Mouse (Mus musculus): Measurements from ENCODE around the gene Gm10715.
"Not testable (repeated sequence)": the region's sequence is repeated elsewhere in the genome, so short reads cannot be mapped to it uniquely, and the experiment has no call there.

Gm10715 gene

DNA sequence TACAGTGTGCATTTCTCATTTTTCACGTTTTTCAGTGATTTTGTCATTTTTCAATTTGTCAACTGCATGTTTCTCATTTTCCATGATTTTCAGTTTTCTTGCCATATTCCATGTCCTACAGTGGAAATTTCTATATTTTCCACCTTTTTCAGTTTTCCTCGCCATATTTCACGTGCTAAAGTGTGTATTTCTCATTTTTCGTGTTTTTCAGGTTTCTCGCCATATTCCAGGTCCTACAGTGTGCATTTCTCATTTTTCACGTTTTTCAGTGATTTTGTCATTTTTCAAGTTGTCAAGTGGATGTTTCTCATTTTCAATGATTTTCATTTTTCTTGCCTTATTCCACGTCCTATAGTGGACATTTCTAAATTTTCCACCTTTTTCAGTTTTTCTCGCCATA lies at the start of gene Gm10715:
Gm10715 (plus strand) TSS at position 301 of the 400 bp plus-strand sequence.
- not testable (repeated sequence) for DNase-seq (ENCODE audit: low spot score)

DNA sequence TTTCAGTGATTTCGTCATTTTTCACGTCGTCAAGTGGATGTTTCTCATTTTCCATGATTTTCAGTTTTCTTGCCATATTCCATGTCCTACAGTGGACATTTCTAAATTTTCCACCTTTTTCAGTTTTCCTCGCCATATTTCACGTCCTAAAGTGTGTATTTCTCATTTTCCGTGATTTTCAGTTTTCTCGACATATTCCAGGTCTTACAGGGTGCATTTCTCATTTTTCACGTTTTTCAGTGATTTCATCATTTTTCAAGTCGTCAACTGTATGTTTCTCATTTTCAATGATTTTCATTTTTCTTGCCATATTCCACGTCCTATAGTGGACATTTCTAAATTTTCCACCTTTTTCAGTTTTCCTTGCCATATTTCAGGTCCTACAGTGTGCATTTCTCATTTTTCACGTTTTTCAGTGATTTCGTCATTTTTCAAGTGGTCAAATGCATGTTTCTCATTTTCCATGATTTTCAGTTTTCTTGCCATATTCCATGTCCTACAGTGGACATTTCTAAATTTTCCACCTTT lies 36.2 kb upstream of the Gm10715 start, which contains the start of gene Gm10722:
Gm10722 (plus strand) TSS at position 478 of the 528 bp plus-strand sequence.
- DNase-seq (ENCODE audit: low spot score), result peak; percentile 22

DNA sequence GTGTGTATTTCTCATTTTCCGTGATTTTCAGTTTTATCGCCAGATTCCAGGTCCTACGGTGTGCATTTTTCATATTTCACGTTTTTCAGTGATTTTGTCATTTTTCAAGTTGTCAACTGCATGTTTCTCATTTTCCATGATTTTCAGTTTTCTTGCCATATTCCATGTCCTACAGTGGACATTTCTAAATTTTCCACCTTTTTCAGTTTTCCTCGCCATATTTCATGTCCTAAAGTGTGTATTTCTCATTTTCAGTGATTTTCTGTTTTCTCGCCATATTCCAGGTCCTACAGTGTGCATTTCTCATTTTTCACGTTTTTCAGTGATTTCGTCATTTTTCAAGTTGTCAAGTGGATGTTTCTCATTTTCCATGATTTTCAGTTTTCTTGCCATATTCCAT lies 35.7 kb upstream of the Gm10715 start:
- not testable (repeated sequence) for DNase-seq (ENCODE audit: low spot score)

DNA sequence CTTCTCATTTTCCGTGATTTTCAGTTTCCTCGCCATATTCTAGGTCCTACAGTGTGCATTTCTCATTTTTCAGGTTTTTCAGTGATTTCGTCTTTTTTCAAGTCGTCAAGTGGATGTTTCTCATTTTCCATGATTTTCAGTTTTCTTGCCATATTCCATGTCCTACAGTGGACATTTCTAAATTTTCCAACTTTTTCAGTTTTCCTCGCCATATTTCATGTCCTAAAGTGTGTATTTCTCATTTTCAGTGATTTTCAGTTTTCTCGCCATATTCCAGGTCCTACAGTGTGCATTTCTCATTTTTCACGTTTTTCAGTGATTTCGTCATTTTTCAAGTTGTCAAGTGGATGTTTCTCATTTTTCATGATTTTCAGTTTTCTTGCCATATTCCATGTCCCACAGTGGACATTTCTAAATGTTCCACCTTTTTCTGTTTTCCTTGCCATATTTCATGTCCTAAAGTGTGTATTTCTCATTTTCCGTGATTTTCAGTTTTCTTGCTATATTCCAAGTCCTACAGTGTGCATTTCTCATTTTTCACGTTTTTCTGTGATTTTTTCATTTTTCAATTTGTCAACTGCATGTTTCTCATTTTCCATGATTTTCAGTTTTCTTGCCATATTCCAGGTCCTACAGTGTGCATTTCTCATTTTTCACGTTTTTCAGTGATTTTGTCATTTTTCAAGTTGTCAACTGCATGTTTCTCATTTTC lies 34.6 kb upstream of the Gm10715 start:
- peak; percentile 20 for DNase-seq (ENCODE audit: low spot score)

DNA sequence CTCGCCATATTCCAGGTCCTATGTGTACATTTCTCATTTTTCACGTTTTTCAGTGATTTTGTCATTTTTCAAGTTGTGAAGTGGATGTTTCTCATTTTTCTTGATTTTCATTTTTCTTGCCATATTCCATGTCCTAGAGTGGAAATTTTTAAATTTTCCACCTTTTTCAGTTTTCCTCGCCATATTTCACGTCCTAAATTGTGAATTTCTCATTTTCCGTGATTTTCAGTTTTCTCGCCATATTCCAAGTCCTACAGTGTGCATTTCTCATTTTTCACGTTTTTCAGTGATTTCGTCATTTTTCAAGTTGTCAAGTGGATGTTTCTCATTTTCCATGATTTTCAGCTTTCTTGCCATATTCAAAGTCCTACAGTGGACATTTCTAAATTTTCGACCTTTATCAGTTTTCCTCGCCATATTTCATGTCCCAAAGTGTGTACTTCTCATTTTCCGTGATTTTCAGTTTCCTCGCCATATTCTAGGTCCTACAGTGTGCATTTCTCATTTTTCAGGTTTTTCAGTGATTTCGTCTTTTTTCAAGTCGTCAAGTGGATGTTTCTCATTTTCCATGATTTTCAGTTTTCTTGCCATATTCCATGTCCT lies 33.8 kb upstream of the Gm10715 start, which contains the start of gene Gm11168:
Gm11168 (plus strand) TSS at position 553 of the 603 bp plus-strand sequence.
- not testable (repeated sequence) for DNase-seq (ENCODE audit: low spot score)

DNA sequence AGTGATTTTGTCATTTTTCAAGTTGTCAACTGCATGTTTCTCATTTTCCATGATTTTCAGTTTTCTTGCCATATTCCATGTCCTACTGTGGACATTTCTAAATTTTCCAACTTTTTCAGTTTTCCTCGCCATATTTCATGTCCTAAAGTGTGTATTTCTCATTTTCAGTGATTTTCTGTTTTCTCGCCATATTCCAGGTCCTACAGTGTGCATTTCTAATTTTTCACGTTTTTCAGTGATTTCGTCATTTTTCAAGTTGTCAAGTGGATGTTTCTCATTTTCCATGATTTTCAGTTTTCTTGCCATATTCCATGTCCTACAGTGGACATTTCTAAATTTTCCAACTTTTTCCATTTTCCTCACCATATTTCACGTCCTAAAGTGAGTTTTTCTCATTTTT lies 30.5 kb upstream of the Gm10715 start:
- DNase-seq (ENCODE audit: low spot score), result not testable (repeated sequence)

DNA sequence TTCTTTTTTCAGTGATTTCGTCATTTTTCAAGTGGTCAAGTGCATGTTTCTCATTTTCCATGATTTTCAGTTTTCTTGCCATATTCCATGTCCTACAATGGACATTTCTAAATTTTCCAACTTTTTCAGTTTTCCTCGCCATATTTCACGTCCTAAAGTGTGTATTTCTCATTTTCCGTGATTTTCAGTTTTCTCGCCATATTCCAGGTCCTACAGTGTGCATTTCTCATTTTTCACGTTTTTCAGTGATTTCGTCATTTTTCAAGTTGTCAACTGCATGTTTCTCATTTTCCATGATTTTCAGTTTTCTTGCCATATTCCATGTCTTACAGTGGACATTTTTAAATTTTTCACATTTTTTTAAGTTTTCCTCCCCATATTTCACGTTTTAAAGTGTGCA lies 30.0 kb upstream of the Gm10715 start:
- not testable (repeated sequence) for DNase-seq (ENCODE audit: low spot score)

DNA sequence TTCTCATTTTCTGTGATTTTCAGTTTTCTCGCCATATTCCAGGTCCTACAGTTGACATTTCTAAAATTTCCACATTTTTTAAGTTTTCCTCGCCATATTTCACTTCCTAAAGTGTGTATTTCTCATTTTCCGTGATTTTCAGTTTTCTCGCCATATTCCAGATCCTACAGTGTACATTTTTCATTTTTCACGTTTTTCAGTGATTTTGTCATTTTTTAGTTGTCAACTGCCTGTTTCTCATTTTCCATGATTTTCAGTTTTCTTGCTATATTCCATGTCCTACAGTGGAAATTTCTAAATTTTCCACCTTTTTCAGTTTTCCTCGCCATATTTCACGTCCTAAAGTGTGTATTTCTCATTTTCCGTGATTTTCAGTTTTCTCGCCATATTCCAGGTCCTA lies 29.4 kb upstream of the Gm10715 start:
- not testable (repeated sequence) for DNase-seq (ENCODE audit: low spot score)

DNA sequence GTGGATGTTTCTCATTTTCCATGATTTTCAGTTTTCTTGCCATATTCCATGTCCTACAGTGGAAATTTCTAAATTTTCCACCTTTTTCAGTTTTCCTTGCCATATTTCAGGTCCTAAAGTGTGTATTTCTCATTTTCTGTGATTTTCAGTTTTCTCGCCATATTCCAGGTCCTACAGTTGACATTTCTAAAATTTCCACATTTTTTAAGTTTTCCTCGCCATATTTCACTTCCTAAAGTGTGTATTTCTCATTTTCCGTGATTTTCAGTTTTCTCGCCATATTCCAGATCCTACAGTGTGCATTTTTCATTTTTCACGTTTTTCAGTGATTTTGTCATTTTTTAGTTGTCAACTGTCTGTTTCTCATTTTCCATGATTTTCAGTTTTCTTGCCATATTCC lies 27.3 kb upstream of the Gm10715 start:
- DNase-seq (ENCODE audit: low spot score), result not testable (repeated sequence)

DNA sequence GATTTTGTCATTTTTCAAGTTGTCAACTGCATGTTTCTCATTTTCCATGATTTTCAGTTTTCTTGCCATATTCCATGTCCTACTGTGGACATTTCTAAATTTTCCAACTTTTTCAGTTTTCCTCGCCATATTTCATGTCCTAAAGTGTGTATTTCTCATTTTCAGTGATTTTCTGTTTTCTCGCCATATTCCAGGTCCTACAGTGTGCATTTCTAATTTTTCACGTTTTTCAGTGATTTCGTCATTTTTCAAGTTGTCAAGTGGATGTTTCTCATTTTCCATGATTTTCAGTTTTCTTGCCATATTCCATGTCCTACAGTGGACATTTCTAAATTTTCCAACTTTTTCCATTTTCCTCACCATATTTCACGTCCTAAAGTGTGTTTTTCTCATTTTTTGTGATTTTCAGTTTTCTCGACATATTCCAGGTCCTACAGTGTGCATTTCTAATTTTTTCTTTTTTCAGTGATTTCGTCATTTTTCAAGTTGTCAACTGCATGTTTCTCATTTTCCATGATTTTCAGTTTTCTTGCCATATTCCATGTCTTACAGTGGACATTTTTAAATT lies 24.5 kb upstream of the Gm10715 start:
- not testable (repeated sequence) for DNase-seq (ENCODE audit: low spot score)

DNA sequence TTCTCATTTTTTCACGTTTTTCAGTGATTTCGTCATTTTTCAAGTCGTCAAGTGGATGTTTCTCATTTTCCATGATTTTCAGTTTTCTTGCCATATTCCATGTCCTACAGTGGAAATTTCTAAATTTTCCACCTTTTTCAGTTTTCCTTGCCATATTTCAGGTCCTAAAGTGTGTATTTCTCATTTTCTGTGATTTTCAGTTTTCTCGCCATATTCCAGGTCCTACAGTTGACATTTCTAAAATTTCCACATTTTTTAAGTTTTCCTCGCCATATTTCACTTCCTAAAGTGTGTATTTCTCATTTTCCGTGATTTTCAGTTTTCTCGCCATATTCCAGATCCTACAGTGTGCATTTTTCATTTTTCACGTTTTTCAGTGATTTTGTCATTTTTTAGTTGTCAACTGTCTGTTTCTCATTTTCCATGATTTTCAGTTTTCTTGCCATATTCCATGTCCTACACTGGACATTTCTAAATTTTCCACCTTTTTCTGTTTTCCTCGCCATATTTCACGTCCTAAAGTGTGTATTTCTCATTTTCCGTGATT lies 23.9 kb upstream of the Gm10715 start, which contains the start of gene Gm10721:
Gm10721 (plus strand) TSS at position 408 of the 547 bp plus-strand sequence.
- DNase-seq (ENCODE audit: low spot score), result not testable (repeated sequence)

DNA sequence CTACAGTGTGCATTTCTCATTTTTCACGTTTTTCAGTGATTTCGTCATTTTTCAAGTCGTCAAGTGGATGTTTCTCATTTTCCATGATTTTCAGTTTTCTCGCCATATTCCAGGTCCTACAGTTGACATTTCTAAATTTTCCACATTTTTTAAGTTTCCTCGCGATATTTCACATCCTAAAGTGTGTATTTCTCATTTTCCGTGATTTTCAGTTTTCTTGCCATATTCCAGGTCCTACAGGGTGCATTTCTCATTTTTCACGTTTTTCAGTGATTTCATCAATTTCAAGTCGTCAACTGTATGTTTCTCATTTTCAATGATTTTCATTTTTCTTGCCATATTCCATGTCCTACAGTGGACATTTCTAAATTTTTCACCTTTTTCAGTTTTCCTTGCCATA lies 21.3 kb upstream of the Gm10715 start, which contains the start of gene Gm10720:
Gm10720 (plus strand) TSS at position 301 of the 400 bp plus-strand sequence.
- not testable (repeated sequence) for DNase-seq (ENCODE audit: low spot score)

DNA sequence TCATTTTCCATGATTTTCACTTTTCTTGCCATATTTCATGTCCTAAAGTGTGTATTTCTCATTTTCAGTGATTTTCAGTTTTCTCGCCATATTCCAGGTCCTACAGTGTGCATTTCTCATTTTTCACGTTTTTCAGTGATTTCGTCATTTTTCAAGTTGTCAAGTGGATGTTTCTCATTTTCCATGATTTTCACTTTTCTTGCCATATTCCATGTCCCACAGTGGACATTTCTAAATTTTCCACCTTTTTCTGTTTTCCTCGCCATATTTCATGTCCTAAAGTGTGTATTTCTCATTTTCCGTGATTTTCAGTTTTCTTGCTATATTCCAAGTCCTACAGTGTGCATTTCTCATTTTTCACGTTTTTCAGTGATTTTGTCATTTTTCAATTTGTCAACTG lies 20.8 kb upstream of the Gm10715 start:
- not testable (repeated sequence) for DNase-seq (ENCODE audit: low spot score)

DNA sequence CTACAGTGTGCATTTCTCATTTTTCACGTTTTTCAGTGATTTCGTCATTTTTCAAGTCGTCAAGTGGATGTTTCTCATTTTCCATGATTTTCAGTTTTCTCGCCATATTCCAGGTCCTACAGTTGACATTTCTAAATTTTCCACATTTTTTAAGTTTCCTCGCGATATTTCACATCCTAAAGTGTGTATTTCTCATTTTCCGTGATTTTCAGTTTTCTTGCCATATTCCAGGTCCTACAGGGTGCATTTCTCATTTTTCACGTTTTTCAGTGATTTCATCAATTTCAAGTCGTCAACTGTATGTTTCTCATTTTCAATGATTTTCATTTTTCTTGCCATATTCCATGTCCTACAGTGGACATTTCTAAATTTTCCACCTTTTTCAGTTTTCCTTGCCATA lies 19.6 kb upstream of the Gm10715 start, which contains the start of gene Gm10719:
Gm10719 (plus strand) TSS at position 301 of the 400 bp plus-strand sequence.
- not testable (repeated sequence) for DNase-seq (ENCODE audit: low spot score)

DNA sequence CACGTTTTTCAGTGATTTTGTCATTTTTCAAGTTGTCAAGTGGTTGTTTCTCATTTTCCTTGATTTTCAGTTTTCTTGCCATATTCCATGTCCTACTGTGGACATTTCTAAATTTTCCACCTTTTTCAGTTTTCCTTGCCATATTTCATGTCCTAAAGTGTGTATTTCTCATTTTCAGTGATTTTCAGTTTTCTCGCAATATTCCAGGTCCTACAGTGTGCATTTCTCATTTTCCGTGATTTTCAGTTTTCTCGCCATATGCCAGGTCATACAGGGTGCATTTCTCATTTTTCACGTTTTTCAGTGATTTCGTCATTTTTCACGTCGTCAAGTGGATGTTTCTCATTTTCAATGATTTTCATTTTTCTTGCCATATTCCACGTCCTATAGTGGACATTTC lies 17.7 kb upstream of the Gm10715 start:
- DNase-seq (ENCODE audit: low spot score), result not testable (repeated sequence)

DNA sequence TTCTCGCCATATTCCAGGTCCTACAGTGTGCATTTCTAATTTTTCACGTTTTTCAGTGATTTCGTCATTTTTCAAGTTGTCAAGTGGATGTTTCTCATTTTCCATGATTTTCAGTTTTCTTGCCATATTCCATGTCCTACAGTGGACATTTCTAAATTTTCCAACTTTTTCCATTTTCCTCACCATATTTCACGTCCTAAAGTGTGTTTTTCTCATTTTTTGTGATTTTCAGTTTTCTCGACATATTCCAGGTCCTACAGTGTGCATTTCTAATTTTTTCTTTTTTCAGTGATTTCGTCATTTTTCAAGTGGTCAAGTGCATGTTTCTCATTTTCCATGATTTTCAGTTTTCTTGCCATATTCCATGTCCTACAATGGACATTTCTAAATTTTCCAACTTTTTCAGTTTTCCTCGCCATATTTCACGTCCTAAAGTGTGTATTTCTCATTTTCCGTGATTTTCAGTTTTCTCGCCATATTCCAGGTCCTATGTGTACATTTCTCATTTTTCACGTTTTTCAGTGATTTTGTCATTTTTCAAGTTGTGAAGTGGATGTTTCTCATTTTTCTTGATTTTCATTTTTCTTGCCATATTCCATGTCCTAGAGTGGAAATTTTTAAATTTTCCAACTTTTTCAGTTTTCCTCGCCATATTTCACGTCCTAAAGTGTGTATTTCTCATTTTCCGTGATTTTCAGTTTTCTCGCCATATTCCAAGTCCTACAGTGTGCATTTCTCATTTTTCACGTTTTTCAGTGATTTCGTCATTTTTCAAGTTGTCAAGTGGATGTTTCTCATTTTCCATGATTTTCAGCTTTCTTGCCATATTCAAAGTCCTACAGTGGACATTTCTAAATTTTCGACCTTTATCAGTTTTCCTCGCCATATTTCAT lies 16.6 kb upstream of the Gm10715 start:
- DNase-seq (ENCODE audit: low spot score), result not testable (repeated sequence)

DNA sequence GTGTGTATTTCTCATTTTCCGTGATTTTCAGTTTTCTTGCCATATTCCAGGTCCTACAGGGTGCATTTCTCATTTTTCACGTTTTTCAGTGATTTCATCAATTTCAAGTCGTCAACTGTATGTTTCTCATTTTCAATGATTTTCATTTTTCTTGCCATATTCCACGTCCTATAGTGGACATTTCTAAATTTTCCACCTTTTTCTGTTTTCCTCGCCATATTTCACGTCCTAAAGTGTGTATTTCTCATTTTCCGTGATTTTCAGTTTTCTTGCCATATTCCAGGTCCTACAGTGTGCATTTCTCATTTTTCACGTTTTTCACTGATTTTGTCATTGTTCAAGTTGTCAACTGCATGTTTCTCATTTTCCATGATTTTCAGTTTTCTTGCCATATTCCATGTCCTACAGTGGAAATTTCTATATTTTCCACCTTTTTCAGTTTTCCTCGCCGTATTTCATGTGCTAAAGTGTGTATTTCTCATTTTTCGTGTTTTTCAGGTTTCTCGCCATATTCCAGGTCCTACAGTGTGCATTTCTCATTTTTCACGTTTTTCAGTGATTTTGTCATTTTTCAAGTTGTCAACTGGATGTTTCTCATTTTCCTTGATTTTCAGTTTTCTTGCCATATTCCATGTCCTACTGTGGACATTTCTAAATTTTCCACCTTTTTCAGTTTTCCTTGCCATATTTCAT lies 14.2 kb upstream of the Gm10715 start:
- peak; percentile 4 for DNase-seq (ENCODE audit: low spot score)

DNA sequence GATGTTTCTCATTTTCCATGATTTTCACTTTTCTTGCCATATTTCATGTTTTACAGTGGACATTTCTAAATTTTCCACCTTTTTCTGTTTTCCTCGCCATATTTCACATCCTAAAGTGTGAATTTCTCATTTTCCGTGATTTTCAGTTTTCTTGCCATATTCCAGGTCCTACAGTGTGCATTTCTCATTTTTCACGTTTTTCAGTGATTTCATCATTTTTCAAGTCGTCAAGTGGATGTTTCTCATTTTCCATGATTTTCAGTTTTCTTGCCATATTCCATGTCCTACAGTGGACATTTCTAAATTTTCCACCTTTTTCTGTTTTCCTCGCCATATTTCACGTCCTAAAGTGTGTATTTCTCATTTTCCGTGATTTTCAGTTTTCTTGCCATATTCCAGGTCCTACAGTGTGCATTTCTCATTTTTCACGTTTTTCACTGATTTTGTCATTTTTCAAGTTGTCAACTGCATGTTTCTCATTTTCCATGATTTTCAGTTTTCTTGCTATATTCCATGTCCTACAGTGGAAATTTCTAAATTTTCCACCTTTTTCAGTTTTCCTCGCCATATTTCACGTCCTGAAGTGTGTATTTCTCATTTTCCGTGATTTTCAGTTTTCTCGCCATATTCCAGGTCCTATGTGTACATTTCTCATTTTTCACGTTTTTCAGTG lies 13.2 kb upstream of the Gm10715 start, which contains the start of gene Gm10718:
Gm10718 (plus strand) TSS at position 236 of the 673 bp plus-strand sequence.
- not testable (repeated sequence) for DNase-seq (ENCODE audit: low spot score)

DNA sequence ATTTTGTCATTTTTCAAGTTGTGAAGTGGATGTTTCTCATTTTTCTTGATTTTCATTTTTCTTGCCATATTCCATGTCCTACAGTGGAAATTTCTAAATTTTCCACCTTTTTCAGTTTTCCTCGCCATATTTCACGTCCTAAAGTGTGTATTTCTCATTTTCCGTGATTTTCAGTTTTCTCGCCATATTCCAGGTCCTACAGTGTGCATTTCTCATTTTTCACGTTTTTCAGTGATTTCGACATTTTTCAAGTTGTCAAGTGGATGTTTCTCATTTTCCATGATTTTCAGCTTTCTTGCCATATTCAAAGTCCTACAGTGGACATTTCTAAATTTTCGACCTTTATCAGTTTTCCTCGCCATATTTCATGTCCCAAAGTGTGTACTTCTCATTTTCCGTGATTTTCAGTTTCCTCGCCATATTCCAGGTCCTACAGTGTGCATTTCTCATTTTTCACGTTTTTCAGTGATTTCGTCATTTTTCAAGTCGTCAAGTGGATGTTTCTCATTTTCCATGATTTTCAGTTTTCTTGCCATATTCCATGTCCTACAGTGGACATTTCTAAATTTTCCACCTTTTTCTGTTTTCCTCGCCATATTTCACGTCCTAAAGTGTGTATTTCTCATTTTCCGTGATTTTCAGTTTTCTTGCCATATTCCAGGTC lies 12.6 kb upstream of the Gm10715 start:
- DNase-seq (ENCODE audit: low spot score), result not testable (repeated sequence)
